Mouse (Mus musculus): ENCODE measurements around the gene Pou4f2.

- no peak for TF ChIP-seq GATA1 (IDR thresholded peaks at IDR 0.05; ENCODE audit: borderline replicate concordance, low read length)
- no peak for TF ChIP-seq TAL1 (conservative IDR thresholded peaks at IDR 0.05; ENCODE audit: low read depth, low read length)
- TF ChIP-seq CTCF (IDR thresholded peaks at IDR 0.05; ENCODE audit: low read depth, low read length), result no peak
Observed at GRCm38 (mm10) chr8:78426875-78427768, 9.3 kb downstream of the Pou4f2 start.
